Mouse (Mus musculus): ENCODE results near the gene Nbeal1.
A peak's percentile ranks its signal among the peaks of the same experiment; 100 is the strongest.
"Not testable (repeated sequence)": the region's sequence is repeated elsewhere in the genome, so short reads cannot be mapped to it uniquely, and the experiment has no call there.

Gene Nbeal1

GRCm38 (mm10) chr1:60179932-60180783 is at the start of gene Nbeal1:
TSS of gene Nbeal1 (plus strand) at chr1:60180599.
- DNase-seq = peak; percentile 96

- DNase-seq = no peak
Observed at GRCm38 (mm10) chr1:60137346-60137745, 43.1 kb upstream of the Nbeal1 start.

GRCm38 (mm10) chr1:60152700-60153099 is 27.7 kb upstream of the Nbeal1 start:
- DNase-seq = no peak

GRCm38 (mm10) chr1:60156651-60157050 is 23.7 kb upstream of the Nbeal1 start:
- no peak for DNase-seq

GRCm38 (mm10) chr1:60158411-60158810 is 22.0 kb upstream of the Nbeal1 start:
- peak; percentile 12 for DNase-seq

DNA sequence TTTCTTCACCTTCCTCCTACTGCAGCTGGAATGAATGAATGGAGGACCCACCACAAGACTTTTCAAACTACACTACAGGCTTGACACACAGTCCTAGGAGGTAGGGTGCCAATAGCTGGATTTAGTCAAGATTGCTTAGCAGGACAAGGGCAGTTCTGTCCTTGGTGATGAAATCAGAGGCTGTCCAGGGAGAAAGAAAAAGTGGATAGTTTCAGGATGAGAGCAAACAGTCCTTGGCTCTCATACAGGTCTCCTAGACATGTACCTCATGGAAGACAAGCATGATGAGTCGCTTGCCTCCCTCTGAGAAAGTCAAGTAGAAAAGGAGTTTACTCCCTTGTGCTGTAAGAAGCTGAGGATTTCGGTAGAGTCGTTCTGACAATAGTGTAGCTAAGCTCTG is 16.7 kb upstream of the Nbeal1 start:
- no peak for DNase-seq

- no peak for DNase-seq
Observed at GRCm38 (mm10) chr1:60169626-60170025, 10.8 kb upstream of the Nbeal1 start.

DNA sequence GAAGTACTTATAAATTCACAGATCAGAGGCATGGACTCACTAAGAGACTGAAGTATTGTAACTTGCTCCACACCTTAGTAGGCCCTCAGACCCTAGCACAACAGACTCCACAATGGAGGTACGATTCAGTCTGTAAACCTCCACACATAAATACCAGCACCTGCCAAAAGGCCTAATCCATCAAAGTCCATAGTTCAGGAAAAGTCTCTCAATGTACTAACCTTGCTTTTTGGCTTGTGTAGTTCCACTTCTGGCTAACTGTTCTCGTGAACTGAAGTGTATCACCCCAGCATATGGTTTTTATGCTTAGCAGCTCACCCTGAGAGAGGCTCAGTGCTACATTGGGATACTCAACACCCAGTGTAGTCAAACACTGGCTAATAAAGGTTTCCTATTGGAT is 10.1 kb upstream of the Nbeal1 start:
- DNase-seq = no peak

- no peak for DNase-seq
Observed at GRCm38 (mm10) chr1:60173119-60173518, 7.3 kb upstream of the Nbeal1 start.

DNA sequence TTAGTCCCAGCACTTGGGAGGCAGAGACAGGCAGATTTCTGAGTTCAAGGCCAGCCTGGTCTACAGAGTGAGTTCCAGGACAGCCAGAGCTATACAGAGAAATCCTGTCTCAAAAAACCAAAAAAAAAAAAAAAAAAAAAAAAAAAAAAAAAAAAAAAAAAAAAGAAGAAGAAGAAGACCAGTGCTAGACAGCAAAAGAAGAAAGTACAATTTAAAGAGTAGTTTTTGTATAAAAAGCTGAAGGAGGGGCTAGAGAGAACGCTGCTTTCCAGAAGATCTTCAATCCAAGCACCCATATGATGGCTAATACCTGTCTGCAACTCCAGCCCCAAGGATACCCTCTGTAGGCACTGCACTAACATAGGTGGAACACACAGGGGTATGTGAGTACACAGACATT is 2.6 kb upstream of the Nbeal1 start:
- DNase-seq = not testable (repeated sequence)

GRCm38 (mm10) chr1:60179376-60179775 is 1.0 kb upstream of the Nbeal1 start:
- no peak for DNase-seq

- no peak for DNase-seq
Observed at GRCm38 (mm10) chr1:60180784-60181221, 404 bp downstream of the Nbeal1 start.

GRCm38 (mm10) chr1:60188454-60188853 is 8.1 kb downstream of the Nbeal1 start:
- no peak for DNase-seq

DNA sequence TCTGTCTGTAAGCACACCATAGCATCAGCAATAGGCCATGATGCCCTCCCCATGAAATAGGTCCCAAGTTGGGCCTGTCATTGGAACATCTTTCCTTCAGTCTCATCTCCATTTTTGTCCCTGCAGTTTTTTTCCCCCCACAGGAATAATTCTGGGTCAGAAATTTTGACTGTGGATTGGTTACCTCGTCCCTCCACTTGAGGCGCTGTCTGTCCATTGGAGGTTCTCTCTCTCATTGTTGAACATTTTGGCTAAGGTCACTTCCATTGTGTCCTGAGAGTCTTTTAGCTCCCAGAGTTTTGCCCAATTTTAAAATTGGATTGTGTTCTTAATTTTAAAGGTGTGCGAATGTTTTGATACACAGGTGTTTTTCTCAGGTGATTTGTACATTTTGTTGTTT is 16.4 kb downstream of the Nbeal1 start:
- no peak for DNase-seq

- DNase-seq = no peak
Observed at GRCm38 (mm10) chr1:60199006-60199405, 18.6 kb downstream of the Nbeal1 start.

DNA sequence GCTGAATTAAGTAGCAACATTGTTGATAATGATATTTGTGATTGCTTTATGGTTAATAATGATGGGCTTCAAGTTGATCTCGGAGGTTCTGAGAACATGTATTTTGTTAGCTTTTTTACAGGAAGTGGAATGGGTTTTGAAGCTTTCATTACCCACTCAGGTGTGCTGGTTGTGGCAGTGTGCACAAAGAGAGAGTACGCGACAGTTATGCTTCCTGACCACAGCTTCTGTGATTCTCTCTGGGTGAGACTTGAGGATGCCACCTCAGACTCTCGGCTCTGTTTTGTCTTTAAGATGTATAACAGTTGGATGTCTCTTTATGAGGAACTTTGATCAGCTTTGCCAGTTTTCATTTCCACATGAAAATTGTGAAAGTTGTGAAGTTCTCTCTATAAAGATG is 55.9 kb downstream of the Nbeal1 start:
- no peak for DNase-seq

DNA sequence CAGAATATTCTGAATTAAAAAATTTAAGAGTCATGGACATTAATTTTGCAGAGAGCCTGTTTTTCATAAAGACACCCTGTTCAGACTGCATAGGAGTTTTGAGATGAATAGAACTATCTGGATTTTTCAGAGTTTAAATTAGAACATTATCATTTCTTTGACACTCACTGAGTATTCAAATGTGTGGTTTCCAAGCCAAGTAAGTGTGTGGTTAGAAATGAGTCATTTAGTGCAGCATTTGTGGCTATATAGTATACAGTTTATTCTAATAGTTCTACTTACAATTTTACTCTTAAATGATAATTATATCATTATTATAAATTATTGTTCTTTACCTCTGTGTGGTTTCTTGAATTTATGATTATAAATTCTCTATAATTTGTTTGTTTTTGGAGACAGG is 60.0 kb downstream of the Nbeal1 start:
- DNase-seq = no peak

GRCm38 (mm10) chr1:60268113-60268512 is 87.7 kb downstream of the Nbeal1 start:
- no peak for DNase-seq

- no peak for DNase-seq
Observed at GRCm38 (mm10) chr1:60269314-60269713, 88.9 kb downstream of the Nbeal1 start.

- peak; percentile 5 for DNase-seq
Observed at GRCm38 (mm10) chr1:60272471-60272870, 92.1 kb downstream of the Nbeal1 start.

DNA sequence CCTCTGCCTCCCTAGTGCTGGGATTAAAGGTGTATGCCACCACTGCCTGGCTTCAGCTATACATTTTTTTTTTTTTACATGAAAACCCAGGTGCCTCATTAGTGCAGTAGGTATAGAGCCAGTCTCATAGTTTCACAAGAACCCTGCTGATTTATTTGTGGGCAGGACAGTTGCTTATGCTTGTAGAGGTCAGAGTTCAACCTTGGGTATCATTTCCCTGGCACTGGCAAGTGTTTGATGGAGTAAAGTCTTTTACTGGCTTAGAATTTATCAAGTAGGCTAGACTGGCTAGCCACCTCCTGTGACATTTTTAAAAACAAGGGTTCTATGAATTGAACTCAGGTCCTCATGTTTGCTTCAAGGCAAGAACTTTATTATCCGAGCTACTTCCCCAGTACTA is 113.5 kb downstream of the Nbeal1 start:
- no peak for DNase-seq

DNA sequence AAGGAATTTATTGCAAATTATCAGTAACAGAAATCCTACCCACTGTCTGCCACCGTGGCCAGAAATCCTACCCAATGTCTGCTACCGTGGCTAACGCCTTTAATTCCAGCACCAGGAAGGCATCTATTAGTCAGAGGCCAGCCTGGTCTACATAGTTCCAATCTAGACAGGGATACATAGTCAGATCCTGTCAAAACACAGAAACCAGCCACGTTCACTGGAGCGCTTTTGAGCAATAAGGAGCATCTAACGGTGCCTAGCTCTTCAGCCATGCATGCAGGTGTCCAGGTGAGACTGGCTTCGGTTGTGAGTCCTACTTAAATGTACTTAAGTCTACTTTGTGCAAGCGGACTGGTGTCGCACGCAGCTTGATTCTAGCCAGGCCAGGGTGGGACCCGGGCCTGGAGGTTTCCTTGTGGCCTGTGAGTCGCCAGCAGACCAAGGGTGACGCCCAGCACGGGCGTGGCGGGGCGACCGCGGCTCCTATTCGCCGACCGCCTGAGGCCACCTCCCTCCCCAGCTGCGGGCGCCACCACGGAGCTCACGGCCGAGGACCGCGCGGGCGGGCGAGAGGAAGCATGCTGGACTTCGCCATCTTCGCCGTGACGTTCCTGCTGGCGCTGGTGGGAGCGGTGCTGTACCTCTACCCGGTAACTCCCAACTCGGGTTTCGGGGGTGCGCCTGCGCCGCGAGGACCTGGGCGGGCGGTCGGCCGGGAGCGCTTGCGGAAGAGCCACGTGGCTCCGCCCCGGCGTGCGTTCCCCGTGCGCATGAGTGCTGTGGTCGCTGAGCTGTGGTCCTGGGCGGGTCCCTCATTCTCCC is 162.6 kb downstream of the Nbeal1 start, which contains the start of gene Cyp20a1:
Gene Cyp20a1, plus strand, starts transcription at position 516 of the 822 bp plus-strand sequence.
- DNase-seq = peak; percentile 92

DNA sequence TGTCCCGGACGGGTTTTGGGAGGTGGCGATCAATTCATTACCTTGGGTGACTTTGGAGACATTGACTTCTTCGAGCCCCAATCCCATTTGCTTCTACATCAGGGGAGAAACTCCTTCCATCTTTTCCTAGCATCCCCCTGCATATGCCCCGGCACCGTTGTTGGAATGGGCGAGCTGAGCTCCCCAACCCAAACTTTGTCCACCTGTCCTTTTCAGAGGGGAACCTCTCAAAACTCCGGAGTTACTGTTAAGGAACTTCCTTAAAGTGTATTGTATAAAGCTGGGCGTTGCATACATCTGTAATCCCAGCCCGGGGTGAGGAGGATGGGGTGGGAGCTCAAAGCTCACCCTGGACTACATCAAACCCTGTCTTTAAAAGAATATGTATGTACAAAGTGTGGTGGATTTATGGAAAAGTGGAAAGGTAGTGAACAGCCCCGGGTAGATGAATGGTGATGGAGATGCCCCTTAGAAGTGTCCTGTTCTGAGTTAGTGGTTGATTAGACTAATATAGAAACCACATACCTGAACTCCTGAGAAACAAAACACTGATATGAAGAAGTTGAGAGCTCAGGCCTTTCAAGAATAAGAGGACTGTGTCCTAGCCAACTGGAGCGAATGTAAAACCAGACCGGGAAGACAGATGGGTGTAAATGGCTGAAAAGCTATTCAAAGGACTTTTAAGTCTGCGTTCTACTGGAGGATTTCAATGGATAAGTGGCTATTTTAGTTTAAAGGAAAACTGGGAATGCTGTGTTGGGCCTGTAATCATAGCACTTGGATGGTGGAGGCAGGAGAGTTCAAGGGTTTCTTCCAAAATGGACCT is 163.4 kb downstream of the Nbeal1 start:
- DNase-seq = no peak

All from right cerebral cortex, postnatal 14 days (tissue).